Mouse (Mus musculus) cerebellum, adult 2 months (tissue): ENCODE data around the gene Ssb. TPM values are rescaled to one million over a fixed set of nuclear protein-coding genes. Genes with fewer than 3 reads are reported as not detected.

Experiments used
- DNase-seq, 2 experiments: peaks; one replicate each; pipeline ENCODE4 v3.0.0; 2021
- H3K27ac ChIP-seq: fragments of 200-500 bp; 2 replicates; pipeline ENCODE4 v1.5.1; 2012; ENCODE audit warnings: low read length, control low read depth, inconsistent platforms; ENCODE audit not compliant: insufficient read depth
- H3K27me3 ChIP-seq: fragments of 200-500 bp; 2 replicates; pipeline ENCODE4 v1.6.1; 2012; ENCODE audit warnings: inconsistent platforms, mild to moderate bottlenecking, low read length, moderate library complexity; ENCODE audit not compliant: control insufficient read depth, insufficient read depth
- H3K4me1 ChIP-seq: fragments of 200-500 bp; 2 replicates; pipeline ENCODE4 v1.6.1; 2011; ENCODE audit warnings: low read length; ENCODE audit not compliant: control insufficient read depth, insufficient read depth
- H3K4me3 ChIP-seq: fragments of 200-500 bp; replicated peaks from 2 replicates; pipeline ENCODE3; 2011; ENCODE audit warnings: mild to moderate bottlenecking, low read depth, low read length, control low read depth; ENCODE audit not compliant: insufficient read depth
- CTCF ChIP-seq: fragments of 200-500 bp; IDR thresholded peaks from 2 replicates; pipeline ENCODE4 v1.5.1; 2011; ENCODE audit warnings: low read depth, mild to moderate bottlenecking, control low read depth, low read length, moderate library complexity, borderline replicate concordance; ENCODE audit not compliant: insufficient read depth
- POLR2A ChIP-seq: fragments of 200-500 bp; IDR thresholded peaks from 2 replicates; pipeline ENCODE4 v1.6.1; 2011; ENCODE audit warnings: low read length, control low read depth, borderline replicate concordance; ENCODE audit not compliant: insufficient read depth
- WGBS: fragments of 180-500 bp; shearing (Covaris S2); methylation state at CpG from one replicate; pipeline ENCODE4 v1.1.7; 2018; 5-methylcytosine and 5-hydroxymethylcytosine counted together
- polyA plus RNA-seq: library from polyadenylated mRNA; depleted of rRNA; stranded (reverse); fragments of >200 nt; gene quantifications from 2 replicates; pipeline ENCODE4 v1.2.3, GENCODE M21; 2012

Gene Ssb
- polyA plus RNA-seq, 1 experiment, result 92.8 TPM

DNA sequence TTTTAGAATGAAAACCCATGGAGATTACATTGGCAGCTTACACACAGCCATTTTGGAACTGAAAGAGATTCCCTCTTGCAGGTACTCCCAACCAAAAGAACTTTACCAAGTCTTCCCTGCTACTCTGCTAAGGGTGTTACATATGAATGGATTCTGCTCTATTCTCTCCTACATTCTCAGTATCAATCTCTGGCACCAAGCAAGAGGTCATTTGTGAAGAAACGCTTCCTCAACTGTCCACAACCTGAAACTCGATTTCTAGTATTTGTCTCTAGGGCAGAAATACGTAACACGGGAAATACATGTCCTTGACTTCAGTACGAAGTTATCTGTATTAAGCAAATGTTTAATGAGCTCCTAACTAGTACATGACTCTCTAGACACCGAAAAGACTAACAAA is 23.2 kb downstream of the Ssb start:
- Histone ChIP-seq H3K27ac (no peak overlapping the region), H3K27me3 (no peaks in the 10 kb centered on the region), H3K4me1 (no peaks in the 10 kb centered on the region), H3K4me3 (peak overlapping the region; percentile 64)
- no peak for TF ChIP-seq POLR2A
- TF ChIP-seq CTCF, result no peak
- 49% methylated on average over 6 of the region's 6 CpGs for WGBS
- DNase-seq, result no peak

DNA sequence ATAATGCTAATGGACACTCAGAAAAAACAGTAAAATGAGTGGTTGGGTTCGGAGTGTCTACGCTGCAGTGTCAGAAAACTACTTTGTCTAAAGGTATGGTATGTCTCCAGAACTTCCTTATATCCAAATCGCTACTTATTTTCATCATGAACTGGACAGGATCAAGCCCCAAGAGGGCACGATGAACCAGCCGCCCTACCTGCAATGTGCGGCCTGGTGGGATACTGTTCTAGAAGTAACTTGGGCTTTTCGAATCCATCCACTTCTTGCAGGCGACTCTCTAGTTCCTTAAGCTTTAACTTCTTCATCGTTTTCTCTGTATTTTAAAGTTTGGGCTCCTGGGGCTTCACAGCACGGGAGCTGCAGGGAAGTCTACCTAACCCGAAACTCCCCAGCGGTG is 23.7 kb downstream of the Ssb start:
- no peaks in the 10 kb centered on the region for H3K4me1 ChIP-seq
- peak overlapping the region; percentile 64 for H3K4me3 ChIP-seq
- no peak for DNase-seq
- TF ChIP-seq CTCF, result no peak
- no peak for TF ChIP-seq POLR2A
- no peaks in the 10 kb centered on the region for H3K27me3 ChIP-seq
- no peak overlapping the region for H3K27ac ChIP-seq
- 8% methylated on average over 12 of the region's 12 CpGs for WGBS

DNA sequence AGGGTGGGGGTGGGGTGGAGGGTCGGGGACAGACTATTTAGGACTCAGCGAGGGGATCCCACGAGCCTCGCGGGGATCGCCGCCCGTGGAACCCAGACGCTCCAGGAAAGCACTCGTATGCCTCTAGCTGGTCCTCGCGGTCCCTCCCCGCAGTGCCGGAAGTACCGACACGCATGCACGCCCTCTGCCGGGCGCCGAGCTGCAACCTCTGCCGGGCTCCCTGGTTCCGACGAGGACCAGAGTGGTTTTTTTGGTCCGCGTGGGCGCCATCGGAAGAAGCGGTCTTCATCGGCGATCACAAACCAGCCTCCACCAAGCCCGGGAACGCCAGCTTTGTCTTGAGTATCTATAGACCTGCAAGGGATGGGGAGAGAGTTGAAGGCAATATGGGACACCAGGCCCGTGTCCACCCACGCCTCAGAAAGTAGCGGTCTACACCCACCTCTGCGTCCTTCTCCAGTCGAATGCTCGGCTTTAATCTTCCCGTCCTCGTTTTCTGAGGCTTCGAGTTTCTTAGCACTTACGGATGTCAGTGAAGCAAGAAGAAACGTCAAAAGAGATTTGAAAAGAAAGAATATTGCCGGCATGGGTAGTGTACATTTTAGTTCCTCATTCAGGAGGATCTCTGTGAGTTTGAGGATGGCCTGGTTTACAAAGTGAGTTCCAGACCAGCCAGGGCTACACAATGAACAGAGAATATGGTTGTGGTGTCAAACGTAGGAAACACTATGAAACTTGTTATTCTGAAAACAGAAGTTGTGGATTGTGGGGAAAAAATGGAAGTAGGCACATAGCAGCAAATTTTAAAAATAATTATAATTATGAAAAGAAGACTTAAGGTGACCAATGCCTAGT is 24.3 kb downstream of the Ssb start, which contains the start of gene Mettl5:
Gene Mettl5, minus strand, starts transcription at position 165 of the 855 bp plus-strand sequence.
- Histone ChIP-seq H3K27me3 (no peaks in the 10 kb centered on the region), H3K4me1 (no peaks in the 10 kb centered on the region), H3K4me3 (peak within 1 kb of the TSS; percentile 64), H3K27ac (peak within 1 kb of the TSS; percentile 46; the same call in 1 of the 2 replicates)
- DNase-seq, result peak; percentile 84 to 87
- WGBS, result 2% methylated on average over 45 of the region's 45 CpGs
- TF ChIP-seq POLR2A (peak; percentile 91), CTCF (peak; percentile 29; the same call in 1 of the 2 replicates)

DNA sequence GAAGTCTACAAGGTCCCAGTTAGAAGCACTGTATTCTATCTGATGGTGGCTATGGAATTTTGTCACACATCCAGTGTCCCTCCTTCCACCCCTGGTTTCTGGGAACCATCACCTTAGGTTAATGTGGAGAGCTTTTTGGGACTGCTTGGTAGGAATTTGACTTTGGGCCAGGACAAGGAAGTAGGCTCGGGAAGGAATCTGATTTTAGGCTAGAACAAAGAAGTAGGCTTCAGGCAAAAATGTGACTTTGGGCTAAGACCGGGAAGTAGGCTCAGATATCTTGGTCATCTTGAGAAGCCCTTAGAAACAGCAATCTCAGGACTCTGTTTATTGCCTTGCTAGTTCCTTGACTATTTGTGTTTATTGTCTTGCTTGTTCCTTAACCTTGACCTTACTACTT is 27.6 kb downstream of the Ssb start:
- TF ChIP-seq CTCF, result no peak
- TF ChIP-seq POLR2A, result no peak
- WGBS, result 63% methylated on average over 2 of the region's 2 CpGs

DNA sequence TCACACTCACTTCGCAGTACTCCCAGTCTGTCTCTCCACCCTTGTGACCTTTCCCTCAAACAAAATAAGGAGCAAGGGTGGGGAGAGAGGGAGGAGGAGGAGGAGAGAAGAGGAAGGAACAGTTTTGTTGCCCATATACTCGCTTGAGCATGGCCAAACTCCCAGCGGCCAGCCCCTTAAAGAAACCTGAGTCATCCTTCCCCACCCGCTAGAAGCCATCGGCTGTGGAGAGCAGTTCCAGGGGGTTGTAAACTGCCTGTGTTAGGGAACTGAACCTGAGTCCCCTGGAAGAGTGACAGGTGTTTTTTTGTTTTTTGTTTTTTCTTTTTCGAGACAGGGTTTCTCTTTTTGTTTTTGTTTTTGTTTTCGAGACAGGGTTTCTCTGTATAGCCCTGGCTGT is 29.5 kb downstream of the Ssb start:
- WGBS, result 71% methylated on average over 7 of the region's 7 CpGs
- Histone ChIP-seq H3K27ac (no peak overlapping the region), H3K27me3 (no peaks in the 10 kb centered on the region; the same call in 1 of the 2 replicates)

More for the DNA sequence above, 27.6 kb downstream of the Ssb start:
- Histone ChIP-seq H3K27ac (no peak overlapping the region), H3K27me3 (no peaks in the 10 kb centered on the region; the same call in 1 of the 2 replicates), H3K4me3 (no peak overlapping the region), H3K4me1 (no peaks in the 10 kb centered on the region)
- no peak for DNase-seq

DNA sequence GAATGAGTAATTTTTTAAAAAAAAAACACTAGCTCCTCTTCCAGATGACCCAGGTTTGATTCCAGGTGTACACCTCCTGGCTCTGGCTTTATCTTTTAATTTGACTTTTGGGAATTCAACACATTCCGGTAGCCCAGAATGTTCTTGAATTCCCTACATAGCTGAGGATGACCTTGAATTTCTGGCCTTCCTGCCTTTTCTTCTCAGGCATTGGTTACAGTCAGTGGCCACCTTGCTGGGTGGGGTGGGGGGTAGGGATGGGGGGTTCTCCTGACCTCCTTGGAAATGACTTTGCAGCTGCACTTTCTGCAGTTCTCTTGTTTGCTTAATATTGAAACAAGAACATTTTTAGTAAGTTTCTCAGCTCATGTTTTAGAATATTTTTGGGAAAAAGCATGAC is 31.8 kb downstream of the Ssb start:
- 87% methylated on average over 1 of the region's 1 CpGs for WGBS
- H3K4me1 ChIP-seq, result no peaks in the 10 kb centered on the region
- no peak for TF ChIP-seq POLR2A
- no peak for TF ChIP-seq CTCF

More for the DNA sequence above, 29.5 kb downstream of the Ssb start:
- no peak for DNase-seq
- TF ChIP-seq POLR2A (no peak), CTCF (no peak)
- H3K4me3 ChIP-seq, result no peak overlapping the region
- no peaks in the 10 kb centered on the region for H3K4me1 ChIP-seq

DNA sequence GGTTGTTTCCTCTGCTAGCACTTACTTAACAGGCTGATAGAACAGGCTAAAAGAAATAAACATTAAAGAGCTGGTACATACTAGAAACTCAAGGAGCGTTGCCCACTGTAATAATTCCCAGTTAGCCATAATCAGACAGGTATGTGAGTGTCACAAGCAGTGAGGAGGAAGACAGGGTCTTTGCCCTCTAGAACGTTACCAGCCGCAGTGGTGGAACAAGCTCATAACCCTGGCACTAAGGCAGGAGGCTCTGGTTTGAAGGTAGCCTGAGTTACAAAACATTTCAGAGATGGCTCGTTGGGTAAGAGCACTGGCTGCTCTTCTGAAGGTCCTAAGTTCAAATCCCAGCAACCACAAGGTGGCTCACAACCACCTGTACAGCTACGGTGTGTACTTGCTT is 32.5 kb downstream of the Ssb start:
- no peaks in the 10 kb centered on the region; the same call in 1 of the 2 replicates for H3K27me3 ChIP-seq
- no peak overlapping the region for H3K27ac ChIP-seq
- no peaks in the 10 kb centered on the region for H3K4me1 ChIP-seq
- DNase-seq, result no peak
- H3K4me3 ChIP-seq, result no peak overlapping the region
- TF ChIP-seq POLR2A (no peak), CTCF (no peak)
- WGBS, result 89% methylated on average over 5 of the region's 5 CpGs

More for the DNA sequence above, 31.8 kb downstream of the Ssb start:
- no peak for DNase-seq
- no peak overlapping the region for H3K4me3 ChIP-seq
- no peaks in the 10 kb centered on the region; the same call in 1 of the 2 replicates for H3K27me3 ChIP-seq
- no peak overlapping the region for H3K27ac ChIP-seq
